Mouse (Mus musculus) left cerebral cortex, postnatal 25 days (tissue): ENCODE measurements at regions not wholly inside any gene's neighbourhood (a gene's known extent, or its start where the extent isn't known, plus 50 kb on each side); places are given as distances from the start of the nearest gene placed in this dataset.

Experiments
- DNase-seq, 2 experiments: peaks; one replicate each; pipeline ENCODE4 v3.0.0; 2022; ENCODE audit warnings: low spot score in 2 of 2, mixed read lengths in 1 of 2
- intact Hi-C: fragments of 180-260 bp; cut with DNase I; formaldehyde crosslinking; loops from one replicate; pipeline ENCODE4 v1.15.1; 2025

DNA sequence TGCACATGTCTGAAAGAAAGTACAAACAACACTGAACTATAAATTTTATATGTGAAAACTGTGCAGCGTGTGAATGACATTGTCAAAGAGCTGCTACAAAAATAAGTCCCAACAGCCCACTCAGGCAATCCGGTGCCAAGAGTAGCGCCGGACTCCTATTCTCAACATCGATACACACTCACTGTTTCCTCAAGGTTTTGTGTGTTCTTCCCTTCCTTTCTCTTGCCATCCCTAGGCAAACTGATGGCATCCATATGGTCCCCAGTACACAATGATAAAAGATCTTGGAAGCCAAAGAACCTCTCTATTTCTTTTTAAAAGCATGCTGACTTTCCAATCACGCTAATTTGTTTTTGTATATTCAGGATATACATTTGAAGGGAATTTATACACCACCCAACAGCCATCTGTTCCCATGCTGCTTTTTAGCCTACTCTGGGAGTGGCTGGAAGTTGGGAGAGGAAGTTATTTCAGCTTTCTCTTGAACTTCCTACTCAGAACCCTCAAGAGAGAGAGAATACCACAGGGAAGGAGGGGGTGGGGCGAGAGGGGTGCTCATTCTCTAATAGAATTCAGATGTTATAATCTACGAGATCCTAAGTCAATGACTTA lies 205.9 kb upstream of the Xylt1 start:
- peak; percentile 61 to 90 for DNase-seq
- intact Hi-C loops, result loop anchor here (1.0 to 10.0 kb wide), 5 partner anchors 28 to 470 kb away; no protein-coding TSS in a partner anchor

DNA sequence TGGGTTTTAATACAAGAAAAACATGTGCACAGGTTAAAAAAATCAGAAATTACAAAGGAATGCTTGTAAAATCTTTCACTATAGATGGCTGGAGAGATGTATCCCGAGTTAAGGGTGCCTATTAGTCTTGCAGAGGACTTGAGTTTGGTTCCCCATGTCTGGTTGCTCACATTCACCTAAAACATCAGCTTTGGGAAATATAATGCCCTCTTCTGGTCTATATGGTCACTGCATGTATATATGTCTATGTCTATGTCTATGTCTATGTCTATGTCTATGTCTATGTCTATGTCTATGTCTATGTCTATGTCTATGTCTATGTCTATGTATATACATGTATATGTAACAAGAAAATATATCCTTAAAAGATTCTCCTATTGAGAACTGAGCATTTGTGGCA lies 196.8 kb upstream of the Xylt1 start:
- intact Hi-C loops, result no loop called here

GRCm38 (mm10) chr7:117185891-117186290 lies 194.9 kb upstream of the Xylt1 start:
- DNase-seq, result peak in 1 of 2 experiments; percentile 43
- intact Hi-C loops, result no loop called here

More for the DNA sequence above, 196.8 kb upstream of the Xylt1 start:
- no peak for DNase-seq

DNA sequence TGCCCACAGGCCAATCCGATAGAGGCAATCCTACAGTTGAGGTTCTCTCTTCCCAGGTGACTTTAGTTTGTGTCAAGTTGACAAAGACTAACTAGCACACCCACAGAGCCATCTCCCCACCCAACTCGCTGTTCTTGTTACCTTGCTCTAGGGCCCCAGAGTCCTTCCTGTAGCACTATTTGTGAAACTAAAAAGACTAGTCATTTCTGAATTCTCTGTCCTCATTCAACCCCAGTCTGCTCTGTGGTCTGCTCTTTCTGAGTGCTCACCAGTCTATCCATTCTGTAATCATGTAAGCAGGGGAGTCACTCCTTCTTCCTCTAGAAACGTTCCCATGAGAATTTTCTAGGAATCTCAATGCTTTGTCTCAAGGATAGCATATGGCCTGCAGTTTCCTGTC lies 184.2 kb upstream of the Xylt1 start:
- no peak for DNase-seq
- intact Hi-C loops, result no loop called here

DNA sequence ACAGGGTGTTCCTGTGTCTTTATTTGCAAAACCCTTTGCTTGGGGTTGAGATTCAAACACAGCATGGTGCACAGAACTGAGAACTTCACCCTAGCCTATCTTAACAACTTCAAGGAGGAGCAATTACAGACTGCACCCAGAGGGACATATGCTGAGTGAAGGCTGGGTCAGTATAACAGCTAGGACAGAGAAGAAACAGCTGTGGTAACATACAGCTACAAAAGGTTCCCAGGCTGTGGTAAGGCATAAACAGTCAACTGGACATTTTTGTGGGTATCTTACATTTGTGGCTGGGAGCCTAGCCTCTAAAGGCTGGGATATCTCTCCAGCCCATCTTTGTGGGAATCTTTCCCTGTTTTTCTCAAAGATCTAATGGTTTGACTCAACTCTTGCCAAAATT lies 154.5 kb upstream of the Xylt1 start:
- intact Hi-C loops, result no loop called here
- DNase-seq, result no peak

DNA sequence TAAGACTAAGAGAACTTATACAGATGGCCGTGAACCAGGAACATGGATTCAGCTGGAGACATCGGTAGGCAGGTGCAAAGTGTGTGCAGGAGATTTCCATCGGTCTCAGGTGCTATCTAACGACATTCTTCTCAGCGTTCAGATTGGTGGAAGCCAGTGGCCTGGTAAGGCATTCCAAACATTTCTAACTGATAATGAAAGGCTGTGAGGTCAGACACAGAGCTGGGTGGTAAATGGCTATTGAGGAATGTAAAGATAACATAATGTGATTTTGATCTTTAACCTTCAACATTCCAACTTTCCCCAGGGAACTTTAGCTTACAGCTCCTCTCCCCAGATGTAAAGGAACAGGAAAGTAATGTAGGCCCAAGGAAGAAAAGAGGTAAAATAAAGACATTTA lies 151.2 kb upstream of the Xylt1 start:
- no peak for DNase-seq
- intact Hi-C loops, result no loop called here

DNA sequence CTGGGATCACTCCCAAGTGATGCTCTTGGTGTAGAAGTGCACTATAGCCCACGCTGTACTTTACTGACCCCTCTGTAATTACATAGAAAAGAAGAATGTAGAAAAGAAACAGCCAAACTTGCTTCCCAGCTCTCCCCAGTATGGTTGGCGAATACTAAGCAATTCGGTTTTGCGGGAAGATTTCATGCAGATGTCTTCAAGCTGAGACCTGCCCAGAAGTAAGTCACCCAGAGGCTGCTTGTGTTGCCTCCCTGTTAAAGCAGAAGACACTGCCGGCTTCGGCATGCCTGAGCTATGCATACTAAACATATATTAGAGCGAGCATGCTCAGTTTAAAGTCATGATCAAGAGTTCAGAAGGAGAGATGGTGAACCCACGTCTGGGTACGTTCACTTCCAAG lies 124.0 kb upstream of the Xylt1 start:
- intact Hi-C loops, result loop anchor here (5.0 kb wide), 1 partner anchor 105 kb away; no protein-coding TSS in a partner anchor
- DNase-seq, result no peak

DNA sequence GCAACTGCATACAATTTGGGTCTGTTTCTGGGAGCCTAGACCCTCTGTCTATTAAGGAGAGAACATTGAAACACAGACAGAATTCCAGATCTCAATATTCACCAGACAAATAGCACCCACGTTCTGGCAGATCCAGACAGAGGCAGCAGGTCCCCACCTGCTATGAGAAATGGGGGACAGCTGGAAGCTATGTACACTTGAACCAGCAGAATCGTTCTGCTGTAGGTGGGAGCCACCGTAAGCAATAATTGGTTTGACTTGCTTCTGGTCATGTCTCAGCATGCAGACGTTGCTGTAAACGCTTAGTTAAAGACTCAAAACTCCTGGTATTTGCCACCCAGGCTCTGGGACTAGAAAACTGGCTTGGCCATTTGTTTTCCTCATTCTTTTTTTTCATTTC lies 122.2 kb upstream of the Xylt1 start:
- DNase-seq, result no peak
- intact Hi-C loops, result loop anchor here (5.0 kb wide), 1 partner anchor 106 kb away; no protein-coding TSS in a partner anchor

DNA sequence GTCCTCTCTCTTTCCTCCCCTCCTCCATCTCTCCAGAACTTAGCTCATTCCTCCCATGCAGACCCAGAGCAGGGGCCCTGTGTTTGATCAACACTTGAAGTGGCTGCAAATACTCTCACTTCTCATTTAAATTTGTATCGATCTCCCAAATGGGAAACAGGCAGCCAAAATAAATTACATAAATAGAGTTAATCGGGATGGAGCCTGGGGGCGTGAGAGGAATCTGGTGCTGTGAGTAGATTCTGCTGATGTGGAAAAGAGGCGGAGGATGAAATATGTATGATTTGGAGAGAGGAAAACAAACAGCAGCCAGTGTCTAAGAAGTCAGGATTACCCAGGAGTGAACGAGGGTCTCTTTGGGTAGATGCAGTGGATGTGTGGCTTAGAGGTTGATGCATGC lies 121.6 kb upstream of the Xylt1 start:
- peak; percentile 38 to 63 for DNase-seq
- intact Hi-C loops, result loop anchor here (5.0 kb wide), 1 partner anchor 107 kb away; no protein-coding TSS in a partner anchor

- intact Hi-C loops, result loop anchor here (2.0 to 10.0 kb wide), 4 partner anchors 85 to 153 kb away; no protein-coding TSS in a partner anchor
- peak in 1 of 2 experiments; percentile 65 for DNase-seq
Observed at GRCm38 (mm10) chr7:117259674-117260294, 121.0 kb upstream of the Xylt1 start.

- intact Hi-C loops, result loop anchor here (2.0 to 10.0 kb wide), 3 partner anchors 86 to 154 kb away; no protein-coding TSS in a partner anchor
- peak in 1 of 2 experiments; percentile 87 for DNase-seq
Observed at GRCm38 (mm10) chr7:117260596-117260995, 120.2 kb upstream of the Xylt1 start.

DNA sequence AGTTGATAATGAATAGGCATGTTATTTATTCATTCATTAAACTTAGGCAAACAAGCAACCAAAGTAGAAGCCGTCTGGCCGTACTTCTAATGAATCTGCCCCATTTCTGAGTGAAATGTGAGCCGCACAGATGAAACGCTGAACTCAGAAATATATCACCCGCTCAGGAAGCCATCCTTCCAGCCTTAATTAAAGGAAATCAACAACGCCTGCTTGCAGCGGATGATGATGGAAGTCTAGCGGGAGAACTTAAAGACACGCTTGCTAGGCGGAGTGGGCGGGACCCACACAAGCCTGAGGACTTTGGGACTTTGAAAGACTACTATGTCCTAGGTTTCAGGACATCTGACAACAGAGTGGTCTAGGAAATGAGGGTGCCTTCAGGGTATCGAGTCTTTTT lies 117.7 kb upstream of the Xylt1 start:
- no peak for DNase-seq
- intact Hi-C loops, result loop anchor here (5.0 to 10.0 kb wide), 2 partner anchors 88 to 94 kb away; no protein-coding TSS in a partner anchor

DNA sequence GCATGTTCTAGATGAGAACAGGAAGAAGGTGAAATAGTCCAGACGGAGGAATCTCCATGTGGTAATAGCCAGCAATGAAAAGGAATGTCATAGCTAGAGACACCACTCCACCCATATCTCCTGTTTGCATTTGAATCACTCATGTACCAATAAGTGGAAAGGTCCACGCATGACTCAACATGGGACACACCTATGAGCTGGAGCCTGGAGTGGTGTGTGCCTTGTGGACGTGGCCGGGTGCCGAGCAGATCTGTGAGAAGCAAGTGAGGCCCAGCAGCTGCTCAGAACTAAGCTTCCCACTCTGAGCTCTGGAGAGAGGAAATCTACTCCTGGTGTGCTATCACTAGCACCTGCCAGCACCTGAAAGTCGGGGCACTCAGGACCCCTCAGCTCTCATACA lies 116.4 kb upstream of the Xylt1 start:
- intact Hi-C loops, result loop anchor here (5.0 to 10.0 kb wide), 2 partner anchors 90 to 93 kb away; no protein-coding TSS in a partner anchor
- no peak for DNase-seq

DNA sequence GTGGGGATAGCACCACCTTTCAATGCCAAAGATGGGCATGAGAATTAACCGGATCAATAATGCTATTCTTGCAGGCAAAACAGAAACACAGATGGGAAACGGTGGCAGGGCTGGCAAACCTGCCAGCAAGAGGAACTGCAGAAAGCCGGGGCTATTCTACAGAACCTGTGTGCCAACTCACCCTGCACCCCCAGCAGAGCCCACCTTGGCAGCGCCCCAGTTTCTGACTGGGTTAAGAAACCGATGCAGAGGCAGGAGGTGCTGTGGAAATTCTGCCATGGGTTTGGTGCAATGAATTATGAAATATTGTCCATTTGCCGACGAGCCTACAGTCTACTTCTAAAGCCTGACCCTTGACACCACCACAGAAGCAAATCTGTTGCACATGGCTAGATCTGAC lies 112.7 kb upstream of the Xylt1 start:
- intact Hi-C loops, result loop anchor here (10.0 kb wide), 1 partner anchor 93 kb away; no protein-coding TSS in a partner anchor
- DNase-seq, result no peak

DNA sequence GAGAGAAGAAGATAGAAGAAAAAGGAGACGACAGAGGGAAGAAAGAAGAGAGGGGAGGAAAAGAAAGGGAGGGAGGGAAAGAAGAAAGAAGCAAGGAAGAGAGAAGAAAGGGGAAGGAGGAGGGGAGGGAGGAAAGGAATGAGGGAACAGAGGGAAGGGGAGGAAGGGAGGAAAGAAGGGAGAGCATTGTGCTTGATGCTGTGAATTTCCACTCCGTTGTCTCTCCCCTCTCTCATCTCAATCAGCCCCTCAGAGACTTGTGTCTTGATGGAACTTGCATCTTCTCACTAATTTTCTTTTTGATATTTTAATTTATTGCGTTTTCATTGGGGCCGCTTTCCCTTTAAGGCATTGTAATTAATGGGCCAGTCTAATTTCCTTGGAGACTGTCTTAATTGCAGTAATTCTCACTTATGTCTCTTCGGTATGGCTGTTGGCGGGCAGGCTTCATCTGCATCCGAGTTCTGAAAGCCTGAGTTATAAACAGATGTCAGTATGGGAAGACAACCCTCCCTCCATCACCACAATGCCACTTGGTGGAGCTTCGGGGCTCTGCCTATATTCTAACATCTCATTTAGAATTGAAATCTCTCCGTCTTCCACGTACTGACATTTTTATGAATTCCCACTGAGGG lies 111.4 kb upstream of the Xylt1 start:
- intact Hi-C loops, result loop anchor here (10.0 kb wide), 1 partner anchor 95 kb away; no protein-coding TSS in a partner anchor
- no peak for DNase-seq

- intact Hi-C loops, result no loop called here
Observed at GRCm38 (mm10) chr7:117278388-117278961, 102.3 kb upstream of the Xylt1 start.

GRCm38 (mm10) chr7:117282194-117282593 lies 98.6 kb upstream of the Xylt1 start:
- DNase-seq, result no peak
- intact Hi-C loops, result no loop called here

More at GRCm38 (mm10) chr7:117278388-117278961, 102.3 kb upstream of the Xylt1 start:
- no peak for DNase-seq

DNA sequence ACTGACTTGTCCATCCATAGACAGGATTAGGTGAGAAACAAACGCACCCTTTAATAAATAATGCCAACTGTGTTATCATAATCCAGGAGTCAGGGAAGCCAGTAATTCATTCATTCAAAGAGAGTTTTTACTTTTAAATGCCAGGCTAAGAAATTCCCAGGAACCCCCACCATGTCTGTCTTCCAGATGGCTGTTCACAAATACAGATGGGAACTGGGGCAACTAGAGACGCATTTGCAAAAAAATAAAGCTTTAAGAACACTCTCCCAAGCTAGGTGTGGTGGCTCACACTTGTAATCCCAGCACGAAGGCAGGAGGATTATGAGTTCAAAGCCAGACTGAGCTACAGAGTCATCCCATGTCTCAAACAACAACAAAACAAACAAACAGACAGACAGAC lies 95.6 kb upstream of the Xylt1 start:
- intact Hi-C loops, result no loop called here
- peak in 1 of 2 experiments; percentile 66 for DNase-seq

GRCm38 (mm10) chr7:117285985-117286384 lies 94.8 kb upstream of the Xylt1 start:
- intact Hi-C loops, result no loop called here
- DNase-seq, result no peak

GRCm38 (mm10) chr7:117303705-117304104 lies 77.1 kb upstream of the Xylt1 start:
- intact Hi-C loops, result loop anchor here (5.0 kb wide), 1 partner anchor 74 kb away; no protein-coding TSS in a partner anchor
- DNase-seq, result peak; percentile 14 to 67
